ENCODE assay signal across 14 mouse cellular contexts in genomic region chr19:29227941-29228590, GRCm38 (mm10). TPM values are rescaled to one million over a fixed set of nuclear protein-coding genes. Genes with fewer than 3 reads are reported as not detected.
DNase-seq lines count a peak whose midpoint lies in the region; ATAC-seq and TF ChIP-seq lines count a peak whose summit lies in the region.
"Had no signal": no experiment of that assay in that cellular context is flagged by ENCODE, and none has a peak within 500 bp of the region (broad histone marks: within the 10 kb centered on the region; RNA-seq: fewer than 3 reads in every experiment).

No protein-coding gene starts in this region.

- ATAC-seq in common myeloid progenitor, adult 5-6 weeks (replicated peaks; ENCODE audit: low read depth, poor library complexity, severe bottlenecking), result peak; percentile 96
- ATAC-seq in stomach, postnatal 0 days (ENCODE audit: low FRiP score, low TSS enrichment), result no peak

- H3K4me1 ChIP-seq in megakaryocyte, embryonic 14.5 days, result peaks cover 19% of the 10 kb centered on the region
- H3K4me1 ChIP-seq in stomach, postnatal 0 days (replicated peaks; ENCODE audit: control insufficient read depth, insufficient read depth), result no peaks in the 10 kb centered on the region

- H3K9ac ChIP-seq in stomach, postnatal 0 days (ENCODE audit: low read length), result no peak overlapping the region
- H3K9ac ChIP-seq: hindbrain, embryonic 14.5 days had no signal

- TF ChIP-seq CTCF in stomach, postnatal 0 days (IDR thresholded peaks at IDR 0.05; ENCODE audit: low read depth), result no peak

- H3K4me2 ChIP-seq in stomach, postnatal 0 days (replicated peaks; ENCODE audit: low read depth), result no peak overlapping the region
- H3K4me2 ChIP-seq: heart, embryonic 11.5 days; hindbrain, embryonic 14.5 days; midbrain, embryonic 11.5 days had no signal

- intact Hi-C loops in left cerebral cortex, postnatal 14 days (cut with DNase I), result no loop called here

- peak overlapping the region; percentile 81 for H3K4me3 ChIP-seq in megakaryocyte, embryonic 14.5 days (replicated peaks)
- no peak overlapping the region for H3K4me3 ChIP-seq in stomach, postnatal 0 days (ENCODE audit: low read depth, low read length)

- 68% methylated on average over 9 of the region's 9 CpGs for WGBS in stomach, postnatal 0 days

- DNase-seq in heart, adult 11 months, result peak; percentile 76
- no peak for DNase-seq in heart, adult 8-10 months (ENCODE audit: low spot score)
- peak; percentile 41 for DNase-seq in thymus, postnatal 14 days
- no peak for DNase-seq in frontal cortex, postnatal 36 days (ENCODE audit: low spot score in 2 of 2)
- no peak for DNase-seq in stomach, postnatal 0 days (ENCODE audit: low spot score)
- DNase-seq in left cerebral cortex, postnatal 14 days (ENCODE audit: low spot score in 2 of 2), result no peak
- DNase-seq: adrenal gland, adult 2 months; embryo, embryonic 11 days; kidney, adult 8-10 months had no signal

- H3K36me3 ChIP-seq in megakaryocyte, embryonic 14.5 days (replicated peaks; ENCODE audit: low read length), result no peaks in the 10 kb centered on the region
- H3K36me3 ChIP-seq in stomach, postnatal 0 days (ENCODE audit: control insufficient read depth, insufficient read depth, low read length), result no peaks in the 10 kb centered on the region

- no peak overlapping the region for H3K27ac ChIP-seq in stomach, postnatal 0 days (replicated peaks)
- H3K27ac ChIP-seq: hindbrain, embryonic 14.5 days had no signal

- no peaks in the 10 kb centered on the region for H3K27me3 ChIP-seq in megakaryocyte, embryonic 14.5 days (replicated peaks)
- no peaks in the 10 kb centered on the region for H3K27me3 ChIP-seq in stomach, postnatal 0 days (ENCODE audit: control insufficient read depth, insufficient read depth, low read length)

- TF ChIP-seq EP300 in stomach, postnatal 0 days (optimal IDR thresholded peaks at IDR 0.05), result no peak

- peaks cover 6% of the 10 kb centered on the region; the same call in 1 of the 2 replicates for H3K9me3 ChIP-seq in megakaryocyte, embryonic 14.5 days
- no peaks in the 10 kb centered on the region for H3K9me3 ChIP-seq in stomach, postnatal 0 days (ENCODE audit: control insufficient read depth, low read length)

RNA-seq across cellular contexts. Expression of gene Jak2, which starts 23.6 kb away (rescaled TPM):
- 10 to 100 TPM; 16.0 to 18.0 (median 16.9) TPM for total RNA-seq in heart, adult 8-10 months (2022)
- 65.1 and 70.8 TPM in 2 replicates for total RNA-seq in common myeloid progenitor, adult 5-6 weeks (2017)
- polyA plus RNA-seq in megakaryocyte, embryonic 14.5 days (2012; ENCODE audit: insufficient read depth, low replicate concordance), result 1.4 and 3.2 TPM in 2 replicates
- polyA plus RNA-seq in stomach, postnatal 0 days (2015; fragmentation: Nextera tagmentation; extraction: Ambion mirVana), result 6.8 and 7.1 TPM in 2 replicates
- 10 to 100 TPM; 24.1 to 27.8 TPM for total RNA-seq in left cerebral cortex, postnatal 14 days (2021)

Comparison
In these comparisons a context has a peak if more than half of its experiments do, and no peak if none do; other contexts are left out.
1. DNase-seq: peak in heart, adult 11 months (single experiment) and thymus, postnatal 14 days (single experiment); none in heart, adult 8-10 months (single experiment), frontal cortex, postnatal 36 days (0 of 2), stomach, postnatal 0 days (single experiment) and left cerebral cortex, postnatal 14 days (0 of 2).